Mouse (Mus musculus) brain, embryonic 14.5 days (tissue): Measurements from ENCODE around the gene Antxr1. TPM values are rescaled to one million over a fixed set of nuclear protein-coding genes. Genes with fewer than 3 reads are reported as not detected.
A peak's percentile ranks its signal among the peaks of the same experiment; 100 is the strongest.

ENCODE experiments used
- DNase-seq: peaks from one replicate; pipeline ENCODE4 v3.0.0-alpha.2; 2011; ENCODE audit warnings: low read depth
- CTCF ChIP-seq: fragments of 200-500 bp; IDR thresholded peaks from 2 replicates; pipeline ENCODE4 v1.5.1; 2012; ENCODE audit warnings: inconsistent platforms, mild to moderate bottlenecking, moderate library complexity, borderline replicate concordance; ENCODE audit not compliant: insufficient read depth, insufficient read length; ENCODE audit errors: extremely low read depth
- POLR2A ChIP-seq: fragments of 200-500 bp; IDR thresholded peaks from 2 replicates; pipeline ENCODE4 v1.6.1; 2012; ENCODE audit warnings: mild to moderate bottlenecking, inconsistent platforms, borderline replicate concordance; ENCODE audit not compliant: poor library complexity, insufficient read depth, insufficient read length, severe bottlenecking; ENCODE audit errors: extremely low read depth
- polyA plus RNA-seq: library from polyadenylated mRNA; depleted of rRNA; stranded (reverse); fragments of >200 nt; gene quantifications from 2 replicates; pipeline ENCODE4 v1.2.3, GENCODE M21; 2012

Gene Antxr1
- polyA plus RNA-seq, 1 experiment, result 10.0 TPM

DNA sequence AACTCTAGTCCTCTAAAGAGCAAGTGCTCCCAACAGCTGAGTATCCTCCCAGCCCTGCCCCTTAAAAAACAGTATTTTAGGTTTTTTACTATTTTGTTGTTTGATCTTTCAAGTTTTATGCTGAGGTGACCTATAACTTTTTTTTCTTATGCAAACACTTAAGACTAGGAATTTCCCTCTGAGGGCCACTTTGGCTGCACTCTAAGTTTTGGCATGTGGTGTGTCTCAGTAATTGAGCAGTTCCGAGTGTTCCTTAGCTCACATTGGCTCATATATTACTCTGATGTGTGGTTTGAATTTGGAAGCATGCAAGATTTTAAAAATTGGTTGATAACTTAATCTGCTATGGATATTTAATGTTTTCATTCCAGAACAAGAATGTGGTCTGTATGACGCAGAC lies 105.6 kb downstream of the Antxr1 start:
- TF ChIP-seq CTCF (no peak), POLR2A (no peak)
- no peak for DNase-seq

GRCm38 (mm10) chr6:87227940-87228339 lies 107.7 kb downstream of the Antxr1 start:
- DNase-seq, result no peak
- TF ChIP-seq CTCF (no peak), POLR2A (no peak)

DNA sequence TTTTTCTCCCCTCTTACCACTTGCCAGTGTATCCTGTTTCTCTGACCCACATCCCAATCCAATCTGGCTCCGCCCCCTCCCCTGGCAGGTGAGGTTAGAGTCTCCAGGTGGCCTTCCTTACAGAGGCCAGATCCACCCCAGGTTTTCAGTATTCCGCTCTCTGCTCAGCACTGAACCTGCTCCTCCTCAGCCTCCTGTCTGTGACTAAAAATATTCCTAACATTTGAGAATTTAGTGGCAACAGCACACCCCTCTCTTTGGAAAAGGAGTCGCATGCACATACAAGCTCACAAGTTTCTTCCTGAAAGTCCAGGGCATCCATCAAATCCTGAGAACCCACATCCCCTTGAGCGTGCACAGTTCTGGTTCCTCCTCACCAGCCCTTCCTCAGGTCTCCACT lies 109.3 kb downstream of the Antxr1 start:
- DNase-seq, result no peak

DNA sequence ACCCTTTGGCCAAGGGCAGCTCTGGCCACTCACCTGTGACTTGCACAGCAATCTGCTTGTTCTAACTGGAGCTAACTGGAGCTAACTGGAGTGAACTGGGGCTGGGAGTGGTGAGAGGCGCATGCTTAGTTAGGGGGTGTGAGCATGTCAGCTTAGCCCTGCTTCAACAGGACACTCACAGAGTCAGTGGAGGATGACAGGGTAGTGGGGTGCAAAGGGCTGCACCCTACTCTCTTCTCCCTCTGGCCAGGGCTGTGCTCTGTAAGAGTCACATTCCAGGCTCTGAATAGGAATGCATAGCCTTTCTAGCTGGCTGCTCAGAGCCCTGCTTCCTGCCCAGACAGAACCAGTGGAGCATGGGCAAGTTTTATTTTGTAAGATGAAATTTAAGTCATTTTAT lies 110.3 kb downstream of the Antxr1 start:
- no peak for DNase-seq
- TF ChIP-seq POLR2A, result no peak

More for the DNA sequence above, 109.3 kb downstream of the Antxr1 start:
- TF ChIP-seq CTCF (no peak), POLR2A (no peak)

GRCm38 (mm10) chr6:87222854-87223631 lies 112.6 kb downstream of the Antxr1 start:
- DNase-seq, result peak; percentile 24
- no peak for TF ChIP-seq CTCF
- no peak for TF ChIP-seq POLR2A

DNA sequence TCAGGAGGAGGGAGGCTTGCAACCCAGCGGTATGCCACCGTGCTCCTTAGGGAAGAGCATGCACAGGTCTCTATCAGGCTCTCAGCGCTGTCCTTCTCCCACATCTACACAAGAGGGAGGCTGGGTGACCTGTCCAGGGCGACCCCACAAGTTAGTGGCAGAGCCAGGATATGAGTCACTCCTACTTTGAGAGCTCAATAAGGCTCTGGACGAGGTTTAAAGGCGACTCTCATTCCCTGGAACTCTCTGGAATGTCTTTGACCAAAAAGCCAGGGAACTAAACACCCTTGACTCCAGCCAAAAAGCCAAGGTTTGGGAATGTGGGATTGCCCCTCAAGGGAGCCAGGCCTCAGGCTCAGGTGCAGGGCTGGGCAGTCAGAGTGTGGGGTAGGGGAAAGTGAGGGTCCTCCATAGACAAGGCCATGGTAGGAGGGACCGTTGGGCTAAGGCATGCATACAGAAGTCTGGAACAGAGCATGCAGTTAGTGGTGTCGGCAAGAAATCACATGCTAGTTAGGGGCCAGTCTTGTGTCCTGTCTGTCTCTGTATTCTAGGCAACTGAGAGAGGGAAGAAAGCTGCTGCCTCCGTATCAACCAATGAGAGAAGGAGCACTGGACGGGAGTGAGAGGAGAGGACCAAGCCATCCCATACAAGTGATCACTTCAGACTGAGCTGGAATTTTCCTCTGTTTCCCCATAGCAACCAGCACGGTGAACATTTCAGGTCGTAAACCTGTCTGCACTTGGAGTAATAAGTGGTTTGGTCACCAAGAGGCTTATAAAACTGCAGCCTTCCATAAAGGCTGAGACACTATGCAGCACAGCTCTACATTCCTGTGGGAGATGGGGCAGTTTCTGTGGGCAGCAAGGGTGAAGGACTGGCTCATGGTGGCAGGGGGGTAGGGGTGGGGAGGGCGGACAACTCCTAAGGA lies 116.3 kb downstream of the Antxr1 start:
- TF ChIP-seq CTCF, result no peak
- TF ChIP-seq POLR2A, result no peak
- no peak for DNase-seq

- TF ChIP-seq POLR2A (no peak), CTCF (no peak)
- no peak for DNase-seq
Observed at GRCm38 (mm10) chr6:87216114-87216591, 119.5 kb downstream of the Antxr1 start.

DNA sequence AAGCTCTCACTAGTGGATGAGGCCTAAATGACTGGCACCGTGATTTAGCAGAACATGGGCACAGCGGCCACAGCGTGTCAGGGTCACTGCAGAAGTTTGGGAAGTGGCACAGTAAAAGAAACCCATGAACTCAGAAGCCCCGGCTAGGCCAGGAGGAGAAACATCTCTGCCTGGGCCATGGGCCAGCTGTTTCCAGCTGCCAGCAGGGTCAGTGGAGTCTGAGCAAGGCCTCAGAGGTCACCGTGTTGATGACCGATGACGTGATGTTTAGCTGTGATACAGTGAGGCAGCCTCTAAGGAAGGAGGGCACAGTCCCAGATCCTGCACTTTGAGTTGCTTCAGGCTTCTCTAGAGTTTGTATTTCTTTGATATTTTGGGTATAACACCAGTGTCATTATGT lies 122.4 kb downstream of the Antxr1 start:
- TF ChIP-seq POLR2A, result no peak
- TF ChIP-seq CTCF, result no peak
- no peak for DNase-seq

GRCm38 (mm10) chr6:87211551-87211950 lies 124.1 kb downstream of the Antxr1 start:
- DNase-seq, result no peak
- 0 out of 2 replicates have a peak, but pooled peaks have one; percentile 16 for TF ChIP-seq CTCF
- TF ChIP-seq POLR2A, result no peak

DNA sequence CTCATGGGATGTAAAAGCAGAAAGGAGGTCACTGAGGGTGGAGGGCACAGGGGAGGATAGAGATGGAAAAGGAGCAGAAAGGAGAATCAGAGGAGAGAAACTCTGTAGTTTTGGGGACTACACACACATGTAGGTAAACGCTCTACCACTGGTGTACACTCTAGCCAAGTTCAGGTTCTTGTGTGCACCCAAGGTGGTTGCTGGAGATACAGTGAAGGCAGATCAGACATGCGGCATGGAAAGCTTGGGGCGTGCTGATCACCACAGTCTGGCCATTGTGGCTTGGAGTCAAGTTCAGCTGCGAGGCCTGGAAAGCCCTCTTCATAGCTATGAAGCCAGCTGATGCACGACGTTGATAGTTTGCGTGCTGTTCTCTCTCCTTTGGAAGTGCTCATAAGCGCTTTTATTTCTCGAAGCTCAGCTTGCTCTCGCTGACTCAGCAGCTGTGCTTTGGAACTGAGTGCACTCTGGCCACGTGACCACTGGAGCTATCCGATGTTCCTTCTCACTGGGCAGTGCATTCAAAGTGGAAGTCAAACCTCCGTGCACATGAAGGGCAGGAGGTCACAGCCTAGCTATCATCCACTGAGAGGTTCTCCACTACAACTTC lies 128.1 kb downstream of the Antxr1 start:
- peak; percentile 51 for DNase-seq
- no peak for TF ChIP-seq POLR2A
- no peak for TF ChIP-seq CTCF

DNA sequence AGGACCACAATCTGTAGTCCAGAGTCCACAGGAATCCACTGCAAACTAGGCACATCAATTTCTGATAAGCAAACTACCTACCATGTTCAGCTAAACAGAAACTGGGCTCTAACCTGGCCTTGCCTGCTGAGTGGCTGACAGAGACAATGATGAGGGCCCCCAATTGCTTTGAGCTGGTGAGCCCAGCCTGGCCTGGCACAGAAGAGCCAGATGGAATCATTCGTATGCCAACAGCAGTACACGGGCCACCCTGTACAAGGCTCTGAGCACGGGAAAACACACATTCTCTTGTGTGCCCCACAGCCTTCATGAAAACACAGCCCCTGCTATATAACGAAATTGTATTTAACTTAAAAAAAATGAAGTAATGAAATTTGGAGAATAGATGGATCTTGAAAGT lies 128.8 kb downstream of the Antxr1 start:
- no peak for DNase-seq
- no peak for TF ChIP-seq CTCF

- no peak for TF ChIP-seq CTCF
- TF ChIP-seq POLR2A, result no peak
- peak; percentile 33 for DNase-seq
Observed at GRCm38 (mm10) chr6:87203467-87203866, 132.2 kb downstream of the Antxr1 start.

DNA sequence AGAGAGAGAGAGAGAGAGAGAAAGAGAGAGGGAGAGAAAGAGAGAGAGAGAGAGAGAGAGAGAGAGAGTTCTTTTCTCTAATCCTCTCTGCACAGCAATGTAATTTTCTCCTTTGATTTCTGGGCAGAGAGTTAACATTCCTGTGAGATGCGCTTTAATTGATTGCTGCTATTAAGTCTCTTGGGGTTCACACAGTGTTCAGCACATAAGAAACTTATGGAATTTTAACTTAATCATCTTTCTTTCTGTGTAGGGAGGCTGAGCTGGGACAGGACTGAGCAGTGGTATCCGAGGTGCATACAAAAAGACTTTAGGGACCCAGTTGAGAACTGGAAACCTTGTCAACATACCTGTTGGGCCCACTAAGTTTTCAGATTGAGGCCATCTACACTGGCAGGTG lies 132.6 kb downstream of the Antxr1 start:
- TF ChIP-seq POLR2A, result no peak
- TF ChIP-seq CTCF, result no peak
- no peak for DNase-seq

DNA sequence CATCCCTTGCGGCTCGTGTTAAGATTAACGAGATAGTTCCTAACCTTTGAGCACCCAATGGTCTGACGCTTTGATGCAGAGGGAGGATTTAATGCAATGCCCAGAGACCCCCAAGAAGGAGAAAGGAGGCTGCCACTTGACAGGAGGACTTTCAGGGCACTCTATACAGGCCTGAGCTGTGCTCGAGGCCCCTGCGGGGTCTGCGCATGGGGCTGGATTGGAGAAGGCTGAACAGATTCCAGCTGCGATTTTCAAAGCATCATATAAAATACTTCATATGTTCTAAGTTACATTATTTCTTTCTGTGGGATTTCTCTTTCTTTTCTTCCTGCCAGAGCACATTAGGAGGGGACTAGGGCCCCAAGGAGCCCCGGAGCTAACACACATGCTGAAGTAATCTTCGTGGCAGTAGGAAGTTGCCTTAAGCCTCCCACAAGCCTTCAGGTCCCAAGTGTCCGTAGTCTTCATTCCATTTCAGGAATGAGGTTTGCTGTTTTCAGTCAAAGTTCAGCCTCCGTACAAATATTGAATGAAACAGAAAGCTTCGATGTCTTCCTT lies 133.5 kb downstream of the Antxr1 start:
- TF ChIP-seq CTCF (no peak), POLR2A (no peak)
- DNase-seq, result no peak
